Comparison of ENCODE assay signal across 9 mouse cellular contexts in genomic region chr11:116332232-116332982, GRCm38 (mm10). TPM values are rescaled to one million over a fixed set of nuclear protein-coding genes. Genes with fewer than 3 reads are reported as not detected.
DNase-seq lines count a peak whose midpoint lies in the region; ATAC-seq lines count a peak whose summit lies in the region.
"Had no signal": no experiment of that assay in that cellular context is flagged by ENCODE, and none has a peak within 500 bp of the region (broad histone marks: within the 10 kb centered on the region; RNA-seq: fewer than 3 reads in every experiment).

No protein-coding gene starts in this region.

- peak; percentile 63 for ATAC-seq in neural tube, embryonic 12.5 days (ENCODE audit: low FRiP score, low read depth)

- peak overlapping the region; percentile 96 for H3K4me2 ChIP-seq in neural tube, embryonic 12.5 days (replicated peaks)

- H3K4me3 ChIP-seq in embryonic facial prominence, embryonic 10.5 days, result peak overlapping the region; percentile 25; the same call in 1 of the 2 replicates
- 0 out of 2 replicates have a peak overlapping the region, but pooled peaks have one; percentile 11 for H3K4me3 ChIP-seq in neural tube, embryonic 12.5 days

- peak overlapping the region; percentile 35; the same call in 1 of the 2 replicates for H3K9ac ChIP-seq in neural tube, embryonic 12.5 days

- intact Hi-C loops in left cerebral cortex, postnatal 36 days (cut with DNase I), result no loop called here

- peaks cover 90% of the 10 kb centered on the region for H3K4me1 ChIP-seq in embryonic facial prominence, embryonic 10.5 days
- H3K4me1 ChIP-seq in neural tube, embryonic 12.5 days, result peaks cover 84% of the 10 kb centered on the region

- 35% methylated on average over 19 of the region's 19 CpGs for WGBS in embryonic facial prominence, embryonic 10.5 days
- WGBS in neural tube, embryonic 12.5 days, result 17% methylated on average over 19 of the region's 19 CpGs

- H3K27me3 ChIP-seq in embryonic facial prominence, embryonic 10.5 days (replicated peaks; ENCODE audit: low read depth, poor library complexity, severe bottlenecking), result peaks cover 65% of the 10 kb centered on the region
- H3K27me3 ChIP-seq in neural tube, embryonic 12.5 days (replicated peaks), result peaks cover 21% of the 10 kb centered on the region

- DNase-seq in left cerebral cortex, adult 11 months (ENCODE audit: low spot score), result peak; percentile 50
- no peak for DNase-seq in left cerebral cortex, postnatal 36 days (ENCODE audit: low spot score in 2 of 2)
- peak; percentile 47 for DNase-seq in embryonic facial prominence, embryonic 10.5 days (ENCODE audit: low spot score)
- peak; percentile 60 for DNase-seq in kidney, postnatal 14 days
- no peak for DNase-seq in thymus, postnatal 10 days (ENCODE audit: low spot score in 2 of 2)
- no peak for DNase-seq in spleen, postnatal 4 days (ENCODE audit: low spot score in 2 of 2)
- DNase-seq in gastrocnemius, postnatal 4 days (ENCODE audit: low spot score in 2 of 2), result no peak

- H3K27ac ChIP-seq in embryonic facial prominence, embryonic 10.5 days (replicated peaks), result peak overlapping the region; percentile 79
- 0 out of 2 replicates have a peak overlapping the region, but pooled peaks have one; percentile 50 for H3K27ac ChIP-seq in neural tube, embryonic 12.5 days
- H3K27ac ChIP-seq: macrophage had no signal

- H3K36me3 ChIP-seq in embryonic facial prominence, embryonic 10.5 days (replicated peaks), result no peaks in the 10 kb centered on the region
- H3K36me3 ChIP-seq in neural tube, embryonic 12.5 days, result no peaks in the 10 kb centered on the region

- H3K9me3 ChIP-seq in embryonic facial prominence, embryonic 10.5 days, result no peaks in the 10 kb centered on the region
- H3K9me3 ChIP-seq in neural tube, embryonic 12.5 days, result no peaks in the 10 kb centered on the region

RNA-seq across cellular contexts. Expression of gene Foxj1, which starts 2.8 kb away (rescaled TPM):
- total RNA-seq in left cerebral cortex, postnatal 36 days (2021), result 1 to 10 TPM; 5.0 to 5.2 TPM
- polyA plus RNA-seq in embryonic facial prominence, embryonic 10.5 days (2016; fragmentation: Nextera tagmentation; extraction: Ambion mirVana), result 2.3 and 3.3 TPM in 2 replicates
- 7.1 and 7.3 TPM in 2 replicates for polyA plus RNA-seq in neural tube, embryonic 12.5 days (2016; fragmentation: Nextera tagmentation; extraction: Ambion mirVana)
- under 1 TPM; 0.29 to 0.31 TPM for total RNA-seq in gastrocnemius, postnatal 4 days (2021)
- polyA plus RNA-seq: macrophage had no signal

RNA-seq across cellular contexts. Expression of gene Exoc7, which starts 25.4 kb away (rescaled TPM):
- total RNA-seq in left cerebral cortex, postnatal 36 days (2021), result 100 to 1,000 TPM in 1 of 2 experiments, 10 to 100 TPM in 1; 93.0 to 100 TPM
- 55.4 and 59.7 TPM in 2 replicates for polyA plus RNA-seq in embryonic facial prominence, embryonic 10.5 days (2016; fragmentation: Nextera tagmentation; extraction: Ambion mirVana)
- 75.5 and 89.3 TPM in 2 replicates for polyA plus RNA-seq in neural tube, embryonic 12.5 days (2016; fragmentation: Nextera tagmentation; extraction: Ambion mirVana)
- total RNA-seq in gastrocnemius, postnatal 4 days (2021), result 10 to 100 TPM; 87.9 to 99.9 TPM

RNA-seq across cellular contexts. Expression of gene Galr2, which starts 51.7 kb away (rescaled TPM):
- total RNA-seq in left cerebral cortex, postnatal 36 days (2021), result not detected
- 0.25 and 0.39 TPM in 2 replicates for polyA plus RNA-seq in embryonic facial prominence, embryonic 10.5 days (2016; fragmentation: Nextera tagmentation; extraction: Ambion mirVana)
- polyA plus RNA-seq in neural tube, embryonic 12.5 days (2016; fragmentation: Nextera tagmentation; extraction: Ambion mirVana), result 1.4 and 2.0 TPM in 2 replicates
- under 1 TPM; 0.37 to 0.75 TPM for total RNA-seq in gastrocnemius, postnatal 4 days (2021)
- polyA plus RNA-seq: macrophage had no signal

RNA-seq across cellular contexts. Expression of gene Srp68, which starts 58.4 kb away (rescaled TPM):
- 10 to 100 TPM; 66.6 to 70.6 TPM for total RNA-seq in left cerebral cortex, postnatal 36 days (2021)
- polyA plus RNA-seq in embryonic facial prominence, embryonic 10.5 days (2016; fragmentation: Nextera tagmentation; extraction: Ambion mirVana), result 104 TPM in 2 replicates
- polyA plus RNA-seq in neural tube, embryonic 12.5 days (2016; fragmentation: Nextera tagmentation; extraction: Ambion mirVana), result 85.3 and 88.4 TPM in 2 replicates
- 10 to 100 TPM; 94.2 to 94.6 TPM for total RNA-seq in gastrocnemius, postnatal 4 days (2021)

Comparison
In these comparisons a context has a peak if more than half of its experiments do, and no peak if none do; other contexts are left out.
1. DNase-seq: peak in left cerebral cortex, adult 11 months (single experiment), embryonic facial prominence, embryonic 10.5 days (single experiment) and kidney, postnatal 14 days (single experiment); none in left cerebral cortex, postnatal 36 days (0 of 2), thymus, postnatal 10 days (0 of 2), spleen, postnatal 4 days (0 of 2) and gastrocnemius, postnatal 4 days (0 of 2).
2. RNA of gene Foxj1, which starts 2.8 kb away (total RNA-seq): 5.0 to 5.2 TPM in left cerebral cortex, postnatal 36 days; 0.29 to 0.31 TPM in gastrocnemius, postnatal 4 days; every median in the first group is over 4 times any median in the second.